In the genomic region with DNA sequence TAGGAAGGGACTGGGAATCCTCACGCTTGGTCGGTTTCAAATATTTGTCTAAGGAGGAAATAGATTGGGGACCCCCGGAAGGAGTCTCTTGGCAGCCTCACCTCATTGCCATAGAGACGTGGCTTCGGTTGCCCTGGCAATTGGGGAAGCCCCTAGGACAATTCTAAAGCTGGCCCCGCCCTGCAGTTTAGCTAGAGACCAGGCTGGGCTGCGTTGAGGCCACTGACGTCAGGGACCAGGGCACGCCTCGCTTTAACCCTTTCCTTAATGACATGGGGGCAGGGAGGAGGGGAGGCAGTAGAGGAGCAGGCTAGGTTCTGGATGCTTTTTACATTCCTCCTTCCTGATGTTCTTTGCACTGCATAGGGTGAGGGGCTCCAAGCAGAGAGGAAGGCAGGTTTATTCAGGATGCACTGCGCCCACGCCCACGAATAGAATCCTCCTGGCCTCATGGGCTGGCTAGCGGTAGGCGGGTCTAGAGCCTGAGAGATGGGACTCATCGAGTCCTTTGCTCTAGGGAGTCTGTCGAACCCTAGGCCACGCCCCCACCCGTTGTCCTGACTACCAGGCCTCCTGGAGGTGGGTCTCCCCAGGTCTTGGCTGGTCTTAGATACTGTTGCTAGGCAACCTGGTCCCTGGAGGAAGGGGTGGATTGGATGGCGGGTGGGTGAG, we compare ENCODE assay signal across 8 mouse cellular contexts. TPM values are rescaled to one million over a fixed set of nuclear protein-coding genes. Genes with fewer than 3 reads are reported as not detected.
DNase-seq lines count a peak whose midpoint lies in the region; ATAC-seq and TF ChIP-seq lines count a peak whose summit lies in the region.

No protein-coding gene starts in this region.

- peak overlapping the region; percentile 41; the same call in 1 of the 2 replicates for H3K27ac ChIP-seq in cerebellum, adult 2 months (ENCODE audit: insufficient read depth, low read length)

- WGBS in cerebellum, adult 2 months, result 5% methylated on average over 20 of the region's 20 CpGs

- TF ChIP-seq CTCF in cerebellum, adult 2 months (IDR thresholded peaks at IDR 0.05; ENCODE audit: borderline replicate concordance, insufficient read depth, low read depth, low read length), result no peak

- DNase-seq in NIH3T3 (ENCODE audit: low read depth), result peak; percentile 90
- DNase-seq in cerebellum, adult 2 months, result peak; percentile 67 to 75
- DNase-seq in heart, postnatal 4 days, result peak; percentile 86
- DNase-seq in left cerebral cortex, adult 18-20 months (ENCODE audit: low spot score in 2 of 2), result peak; percentile 76 to 87
- peak; percentile 95 to 98 for DNase-seq in right cerebral cortex, postnatal 10 days (ENCODE audit: low spot score in 2 of 2)

- ATAC-seq in frontal cortex, adult (ENCODE audit: low TSS enrichment), result peak; percentile 56
- ATAC-seq in megakaryocyte, adult 5-6 weeks (ENCODE audit: poor library complexity, severe bottlenecking), result peak; percentile 51
- ATAC-seq in erythroid progenitor cell, adult 5-6 weeks (replicated peaks; ENCODE audit: low FRiP score, poor library complexity, severe bottlenecking), result no peak

- H3K27me3 ChIP-seq in cerebellum, adult 2 months (ENCODE audit: control insufficient read depth, insufficient read depth, low read length), result no peaks in the 10 kb centered on the region

- peak overlapping the region; percentile 53 for H3K4me3 ChIP-seq in cerebellum, adult 2 months (replicated peaks; ENCODE audit: insufficient read depth, low read depth, low read length)

- TF ChIP-seq POLR2A in cerebellum, adult 2 months (IDR thresholded peaks at IDR 0.05; ENCODE audit: borderline replicate concordance, insufficient read depth, low read length), result no peak

- peaks cover 16% of the 10 kb centered on the region; the same call in 1 of the 2 replicates for H3K4me1 ChIP-seq in cerebellum, adult 2 months (ENCODE audit: control insufficient read depth, insufficient read depth, low read length)

RNA-seq across cellular contexts. Expression of a gene that starts 12.5 kb away (rescaled TPM):
- 352 and 374 TPM in 2 replicates for polyA plus RNA-seq in cerebellum, adult 2 months (2012; rRNA removed)
- total RNA-seq in heart, postnatal 4 days (2021), result 10 to 100 TPM; 13.2 to 15.5 TPM
- total RNA-seq in left cerebral cortex, adult 18-20 months (2021), result 100 to 1,000 TPM; 718 to 731 TPM
- total RNA-seq in megakaryocyte, adult 5-6 weeks (2015), result 5.2 and 10.1 TPM in 2 replicates
- total RNA-seq in megakaryocyte, adult 5-6 weeks (2017), result 1.3 and 3.7 TPM in 2 replicates
- total RNA-seq in erythroid progenitor cell, adult 5-6 weeks (2015; ENCODE audit: low replicate concordance), result not detected in 2 replicates
- total RNA-seq in erythroid progenitor cell, adult 5-6 weeks (2017; ENCODE audit: low replicate concordance), result 1.1 and 2.7 TPM in 2 replicates

RNA-seq across cellular contexts. Expression of a gene that starts 14.1 kb away (rescaled TPM):
- polyA plus RNA-seq in cerebellum, adult 2 months (2012; rRNA removed), result 104 and 112 TPM in 2 replicates
- total RNA-seq in heart, postnatal 4 days (2021), result 100 to 1,000 TPM; 862 to 957 TPM
- total RNA-seq in left cerebral cortex, adult 18-20 months (2021), result 10 to 100 TPM; 55.6 to 57.9 TPM
- total RNA-seq in megakaryocyte, adult 5-6 weeks (2015), result 32.7 and 35.0 TPM in 2 replicates
- total RNA-seq in megakaryocyte, adult 5-6 weeks (2017), result 31.7 and 37.0 TPM in 2 replicates
- 24.9 and 52.8 TPM in 2 replicates for total RNA-seq in erythroid progenitor cell, adult 5-6 weeks (2015; ENCODE audit: low replicate concordance)
- total RNA-seq in erythroid progenitor cell, adult 5-6 weeks (2017; ENCODE audit: low replicate concordance), result 20.7 and 23.4 TPM in 2 replicates

RNA-seq across cellular contexts. Expression of a gene that starts 24.6 kb away (rescaled TPM):
- polyA plus RNA-seq in cerebellum, adult 2 months (2012; rRNA removed), result 13.8 and 17.1 TPM in 2 replicates
- total RNA-seq in heart, postnatal 4 days (2021), result not detected
- total RNA-seq in left cerebral cortex, adult 18-20 months (2021), result 1 to 10 TPM; 2.2 to 3.8 TPM
- total RNA-seq in megakaryocyte, adult 5-6 weeks (2015), result not detected in 2 replicates
- total RNA-seq in megakaryocyte, adult 5-6 weeks (2017), result not detected in 2 replicates
- total RNA-seq in erythroid progenitor cell, adult 5-6 weeks (2015; ENCODE audit: low replicate concordance), result not detected in 2 replicates
- total RNA-seq in erythroid progenitor cell, adult 5-6 weeks (2017; ENCODE audit: low replicate concordance), result not detected in 2 replicates

RNA-seq across cellular contexts. Expression of a gene that starts 28.9 kb away (rescaled TPM):
- 27.2 and 28.9 TPM in 2 replicates for polyA plus RNA-seq in cerebellum, adult 2 months (2012; rRNA removed)
- 10 to 100 TPM; 13.1 to 14.0 TPM for total RNA-seq in heart, postnatal 4 days (2021)
- 10 to 100 TPM; 28.6 to 32.9 TPM for total RNA-seq in left cerebral cortex, adult 18-20 months (2021)
- 7.9 and 9.3 TPM in 2 replicates for total RNA-seq in megakaryocyte, adult 5-6 weeks (2015)
- total RNA-seq in megakaryocyte, adult 5-6 weeks (2017), result 12.7 and 16.9 TPM in 2 replicates
- total RNA-seq in erythroid progenitor cell, adult 5-6 weeks (2015; ENCODE audit: low replicate concordance), result 2.9 and 4.3 TPM in 2 replicates
- total RNA-seq in erythroid progenitor cell, adult 5-6 weeks (2017; ENCODE audit: low replicate concordance), result 0.30 and 2.4 TPM in 2 replicates

RNA-seq across cellular contexts. Expression of a gene that starts 33.7 kb away (rescaled TPM):
- polyA plus RNA-seq in cerebellum, adult 2 months (2012; rRNA removed), result 41.8 and 44.4 TPM in 2 replicates
- total RNA-seq in heart, postnatal 4 days (2021), result 10 to 100 TPM; 25.0 to 30.3 TPM
- 10 to 100 TPM; 52.6 to 53.8 TPM for total RNA-seq in left cerebral cortex, adult 18-20 months (2021)
- total RNA-seq in megakaryocyte, adult 5-6 weeks (2015), result 34.0 and 37.0 TPM in 2 replicates
- total RNA-seq in megakaryocyte, adult 5-6 weeks (2017), result 42.5 and 45.8 TPM in 2 replicates
- total RNA-seq in erythroid progenitor cell, adult 5-6 weeks (2015; ENCODE audit: low replicate concordance), result 18.7 and 21.4 TPM in 2 replicates
- total RNA-seq in erythroid progenitor cell, adult 5-6 weeks (2017; ENCODE audit: low replicate concordance), result 22.2 and 25.4 TPM in 2 replicates

Comparison
In these comparisons a context has a peak if more than half of its experiments do, and no peak if none do; other contexts are left out.
1. RNA of a gene that starts 12.5 kb away (total RNA-seq): 718 to 731 TPM in left cerebral cortex, adult 18-20 months; 13.2 to 15.5 TPM in heart, postnatal 4 days, 1.3 to 10.1 TPM in megakaryocyte, adult 5-6 weeks and 1.1 to 2.7 TPM in erythroid progenitor cell, adult 5-6 weeks; every median in the first group is over 10 times any median in the second.
2. RNA of a gene that starts 14.1 kb away (total RNA-seq): 862 to 957 TPM in heart, postnatal 4 days; 55.6 to 57.9 TPM in left cerebral cortex, adult 18-20 months, 20.7 to 52.8 TPM in erythroid progenitor cell, adult 5-6 weeks and 31.7 to 37.0 TPM in megakaryocyte, adult 5-6 weeks; every median in the first group is over 10 times any median in the second.
3. Peak in every context shown above with its lines, with median percentiles within 50 percentile points of each other: DNase-seq.